Mouse (Mus musculus): ENCODE results near the gene Decr2.
"Not testable (repeated sequence)": the region's sequence is repeated elsewhere in the genome, so short reads cannot be mapped to it uniquely, and the experiment has no call there.

The Decr2 gene

GRCm38 (mm10) chr17:26064916-26065315 lies 25.2 kb downstream of the Decr2 start:
- DNase-seq (ENCODE audit: low spot score in 2 of 2) = no peak

GRCm38 (mm10) chr17:26057787-26058567 lies 32.2 kb downstream of the Decr2 start:
- no peak for DNase-seq (ENCODE audit: low spot score in 2 of 2)

GRCm38 (mm10) chr17:26057278-26057677 lies 32.9 kb downstream of the Decr2 start:
- peak in 1 of 2 experiments; percentile 61 for DNase-seq (ENCODE audit: low spot score in 2 of 2)

- DNase-seq (ENCODE audit: low spot score in 2 of 2) = no peak
These were observed 35.0 kb downstream of the Decr2 start for GRCm38 (mm10) chr17:26055164-26055563.

GRCm38 (mm10) chr17:26054133-26054845 lies 35.8 kb downstream of the Decr2 start:
- DNase-seq (ENCODE audit: low spot score in 2 of 2) = no peak

GRCm38 (mm10) chr17:26052706-26053105 lies 37.4 kb downstream of the Decr2 start:
- DNase-seq (ENCODE audit: low spot score in 2 of 2) = no peak

GRCm38 (mm10) chr17:26052074-26052473 lies 38.1 kb downstream of the Decr2 start:
- DNase-seq (ENCODE audit: low spot score in 2 of 2) = no peak

GRCm38 (mm10) chr17:26048118-26048517 lies 42.0 kb downstream of the Decr2 start:
- DNase-seq (ENCODE audit: low spot score in 2 of 2) = no peak

- no peak for DNase-seq (ENCODE audit: low spot score in 2 of 2)
These were observed 43.7 kb downstream of the Decr2 start for GRCm38 (mm10) chr17:26046253-26046997.

- DNase-seq (ENCODE audit: low spot score in 2 of 2) = no peak
These were observed 44.9 kb downstream of the Decr2 start for GRCm38 (mm10) chr17:26045285-26045684.

GRCm38 (mm10) chr17:26043249-26043636 lies 46.9 kb downstream of the Decr2 start:
- peak; percentile 74 to 77 for DNase-seq (ENCODE audit: low spot score in 2 of 2)

GRCm38 (mm10) chr17:26042599-26043248 lies 47.4 kb downstream of the Decr2 start:
- peak in 1 of 2 experiments; percentile 59 for DNase-seq (ENCODE audit: low spot score in 2 of 2)

GRCm38 (mm10) chr17:26041111-26041802 lies 48.9 kb downstream of the Decr2 start:
- DNase-seq (ENCODE audit: low spot score in 2 of 2) = peak in 1 of 2 experiments; percentile 54

- DNase-seq (ENCODE audit: low spot score in 2 of 2) = not testable (repeated sequence)
These were observed 49.4 kb downstream of the Decr2 start for GRCm38 (mm10) chr17:26040711-26041110.

GRCm38 (mm10) chr17:26032037-26032436 lies 58.1 kb downstream of the Decr2 start:
- DNase-seq (ENCODE audit: low spot score in 2 of 2) = no peak

- DNase-seq (ENCODE audit: low spot score in 2 of 2) = peak in 1 of 2 experiments; percentile 62
These were observed 58.6 kb downstream of the Decr2 start for GRCm38 (mm10) chr17:26031583-26031982.

Data from frontal cortex, postnatal 36 days (tissue).